Mouse (Mus musculus): ENCODE results near the gene Cntnap2. TPM values are rescaled to one million over a fixed set of nuclear protein-coding genes. Genes with fewer than 3 reads are reported as not detected.
"Not testable (repeated sequence)": the region's sequence is repeated elsewhere in the genome, so short reads cannot be mapped to it uniquely, and the experiment has no call there.

The Cntnap2 gene
- polyA plus RNA-seq, 2 experiments, result 1.5 to 2.5 TPM

DNA sequence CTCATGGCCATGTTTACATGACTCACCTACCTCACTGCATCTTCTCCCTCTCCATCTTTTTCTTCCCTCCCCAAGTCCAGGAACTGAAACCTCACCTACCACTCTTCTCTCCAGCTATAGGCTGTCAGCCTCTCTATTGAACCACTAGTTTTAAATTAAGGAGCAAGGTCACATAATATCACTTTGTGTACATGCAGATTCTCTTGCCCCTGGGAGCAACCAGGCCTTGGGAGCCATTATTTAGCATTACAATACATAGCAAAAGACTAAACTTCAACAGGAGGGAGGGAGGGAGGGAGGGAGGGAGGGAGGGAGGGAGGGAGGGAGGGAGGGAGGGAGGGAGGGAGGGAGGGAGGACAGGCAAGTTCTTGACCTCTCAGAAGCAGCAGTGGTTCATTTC, 2155.6 kb downstream of the Cntnap2 start:
- TF ChIP-seq POLR2A (IDR thresholded peaks at IDR 0.05; ENCODE audit: borderline replicate concordance, extremely low read depth, insufficient read depth, insufficient read length), result no peak
- Histone ChIP-seq H3K9me3 (ENCODE audit: control insufficient read depth, low read length) (no peaks in the 10 kb centered on the region), H3K27me3 (ENCODE audit: control insufficient read depth, insufficient read depth, low read length) (no peaks in the 10 kb centered on the region), H3K4me2 (replicated peaks; ENCODE audit: low read depth, low read length, severe bottlenecking) (no peak overlapping the region), H3K27ac (replicated peaks; ENCODE audit: low read depth, low read length) (no peak overlapping the region), H3K4me3 (replicated peaks; ENCODE audit: low read length) (no peak overlapping the region), H3K4me1 (ENCODE audit: control insufficient read depth, insufficient read depth, low read length) (0 out of 2 replicates have a peak, but pooled peaks cover 3% of the 10 kb centered on the region), H3K9ac (ENCODE audit: low read depth, low read length, severe bottlenecking) (no peak overlapping the region), H3K36me3 (ENCODE audit: control insufficient read depth, insufficient read depth, low read length) (no peaks in the 10 kb centered on the region)
- ATAC-seq (ENCODE audit: low FRiP score, low read depth) (no peak), DNase-seq (ENCODE audit: low spot score) (no peak)

GRCm38 (mm10) chr6:47223578-47223977, 2164.4 kb downstream of the Cntnap2 start:
- DNase-seq (ENCODE audit: low spot score) (peak; percentile 87), ATAC-seq (ENCODE audit: low FRiP score, low read depth) (peak; percentile 47; the same call in 1 of the 2 replicates)
- not testable (repeated sequence) for H3K9ac ChIP-seq (ENCODE audit: low read depth, low read length, severe bottlenecking); H3K27ac ChIP-seq (replicated peaks; ENCODE audit: low read depth, low read length); H3K4me3 ChIP-seq (replicated peaks; ENCODE audit: low read length); H3K4me2 ChIP-seq (replicated peaks; ENCODE audit: low read depth, low read length, severe bottlenecking); H3K36me3 ChIP-seq (ENCODE audit: control insufficient read depth, insufficient read depth, low read length); H3K9me3 ChIP-seq (ENCODE audit: control insufficient read depth, low read length); H3K27me3 ChIP-seq (ENCODE audit: control insufficient read depth, insufficient read depth, low read length)
- WGBS, result 9% methylated on average over 1 of the region's 1 CpGs
- H3K4me1 ChIP-seq (ENCODE audit: control insufficient read depth, insufficient read depth, low read length), result peaks cover 13% of the 10 kb centered on the region

DNA sequence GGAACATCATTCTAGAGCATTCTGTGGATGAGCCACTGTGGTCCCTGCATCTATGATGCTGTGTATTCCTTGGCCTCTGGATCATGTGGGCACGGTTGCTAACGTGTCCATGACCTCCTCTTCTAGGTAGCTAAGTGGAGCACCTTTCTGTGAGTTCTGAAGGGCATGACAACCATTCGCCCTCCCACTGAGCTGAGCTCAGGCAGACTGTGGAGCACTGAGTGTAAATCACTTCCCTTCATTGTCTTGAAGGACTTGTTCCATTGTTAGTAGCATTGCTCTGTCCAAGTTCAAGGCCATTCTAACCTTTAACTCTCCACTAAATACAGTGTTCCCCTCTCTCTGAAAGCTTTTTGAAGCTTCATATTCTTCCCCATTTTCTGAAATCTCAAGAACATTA, 2166.2 kb downstream of the Cntnap2 start:
- peaks cover 13% of the 10 kb centered on the region for H3K4me1 ChIP-seq (ENCODE audit: control insufficient read depth, insufficient read depth, low read length)
- H3K4me3 ChIP-seq (replicated peaks; ENCODE audit: low read length); DNase-seq (ENCODE audit: low spot score); H3K36me3 ChIP-seq (ENCODE audit: control insufficient read depth, insufficient read depth, low read length); H3K27me3 ChIP-seq (ENCODE audit: control insufficient read depth, insufficient read depth, low read length); H3K9me3 ChIP-seq (ENCODE audit: control insufficient read depth, low read length); H3K4me2 ChIP-seq (replicated peaks; ENCODE audit: low read depth, low read length, severe bottlenecking); H3K27ac ChIP-seq (replicated peaks; ENCODE audit: low read depth, low read length); H3K9ac ChIP-seq (ENCODE audit: low read depth, low read length, severe bottlenecking); ATAC-seq (ENCODE audit: low FRiP score, low read depth): not testable (repeated sequence)
- WGBS, result 80% methylated on average over 3 of the region's 3 CpGs

DNA sequence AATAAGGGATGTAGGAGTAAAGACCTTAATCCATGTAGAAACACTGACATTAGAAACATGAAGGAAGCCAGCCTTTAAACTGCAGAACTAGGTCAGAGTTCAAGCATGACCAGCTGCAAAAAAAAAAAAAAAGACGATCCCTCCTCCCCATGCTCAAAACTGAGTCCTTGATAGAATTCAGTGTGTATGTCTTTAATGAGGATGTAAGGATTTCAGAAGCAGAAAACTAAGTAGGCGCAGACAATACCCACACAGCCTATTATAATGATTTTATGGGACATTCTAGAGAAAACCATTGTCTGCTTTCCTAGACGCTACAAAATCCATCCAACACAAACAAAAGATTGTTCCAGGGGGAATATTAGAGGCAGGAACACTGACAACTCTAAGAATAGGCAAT, 2168.4 kb downstream of the Cntnap2 start:
- no peaks in the 10 kb centered on the region for H3K9me3 ChIP-seq (ENCODE audit: control insufficient read depth, low read length)
- H3K4me1 ChIP-seq (ENCODE audit: control insufficient read depth, insufficient read depth, low read length), result peaks cover 13% of the 10 kb centered on the region
- H3K9ac ChIP-seq (ENCODE audit: low read depth, low read length, severe bottlenecking), result no peak overlapping the region
- no peak for TF ChIP-seq POLR2A (IDR thresholded peaks at IDR 0.05; ENCODE audit: borderline replicate concordance, extremely low read depth, insufficient read depth, insufficient read length)
- H3K4me2 ChIP-seq (replicated peaks; ENCODE audit: low read depth, low read length, severe bottlenecking), result no peak overlapping the region
- no peak overlapping the region for H3K4me3 ChIP-seq (replicated peaks; ENCODE audit: low read length)
- no peaks in the 10 kb centered on the region for H3K36me3 ChIP-seq (ENCODE audit: control insufficient read depth, insufficient read depth, low read length)
- WGBS, result 43% methylated on average over 3 of the region's 3 CpGs
- no peak overlapping the region for H3K27ac ChIP-seq (replicated peaks; ENCODE audit: low read depth, low read length)
- no peak for DNase-seq (ENCODE audit: low spot score)
- no peak for ATAC-seq (ENCODE audit: low FRiP score, low read depth)
- H3K27me3 ChIP-seq (ENCODE audit: control insufficient read depth, insufficient read depth, low read length), result no peaks in the 10 kb centered on the region

DNA sequence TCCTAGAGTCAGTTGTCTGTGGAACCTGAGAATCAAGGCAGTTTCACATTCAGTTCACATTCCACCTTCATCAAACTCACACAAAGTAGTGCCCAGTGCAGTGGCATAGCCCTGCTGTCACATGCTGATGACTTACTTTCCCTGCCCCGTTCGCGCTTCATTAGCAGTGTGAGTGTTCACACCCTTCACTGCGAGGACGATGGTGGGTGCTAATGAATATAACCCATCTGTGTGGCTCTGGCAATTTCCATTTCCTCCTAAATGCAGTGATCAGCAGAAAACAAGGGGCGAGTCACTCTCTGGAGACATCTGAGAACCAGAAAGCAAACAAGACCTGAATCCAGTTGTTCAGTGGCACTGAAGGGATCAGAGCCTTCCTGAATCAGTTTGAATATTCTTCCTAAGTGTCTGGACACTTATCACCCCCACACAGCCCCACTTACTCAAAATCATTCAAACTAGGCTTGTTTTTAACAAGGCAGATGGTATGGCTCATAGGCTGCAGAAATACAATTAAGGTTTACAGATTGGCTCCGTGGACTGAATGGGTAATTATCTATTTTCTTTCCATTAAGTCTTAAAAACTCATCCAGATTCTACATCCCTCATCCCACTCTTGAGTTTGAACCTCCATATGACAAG, 2169.6 kb downstream of the Cntnap2 start:
- H3K4me3 ChIP-seq (replicated peaks; ENCODE audit: low read length), result no peak overlapping the region
- H3K9ac ChIP-seq (ENCODE audit: low read depth, low read length, severe bottlenecking), result no peak overlapping the region
- H3K36me3 ChIP-seq (ENCODE audit: control insufficient read depth, insufficient read depth, low read length), result no peaks in the 10 kb centered on the region
- H3K27ac ChIP-seq (replicated peaks; ENCODE audit: low read depth, low read length), result no peak overlapping the region
- H3K27me3 ChIP-seq (ENCODE audit: control insufficient read depth, insufficient read depth, low read length), result no peaks in the 10 kb centered on the region
- WGBS, result 34% methylated on average over 7 of the region's 7 CpGs
- no peaks in the 10 kb centered on the region for H3K9me3 ChIP-seq (ENCODE audit: control insufficient read depth, low read length)
- ATAC-seq (ENCODE audit: low FRiP score, low read depth), result no peak
- H3K4me2 ChIP-seq (replicated peaks; ENCODE audit: low read depth, low read length, severe bottlenecking), result no peak overlapping the region
- H3K4me1 ChIP-seq (ENCODE audit: control insufficient read depth, insufficient read depth, low read length), result peaks cover 10% of the 10 kb centered on the region; the same call in 1 of the 2 replicates
- no peak for DNase-seq (ENCODE audit: low spot score)
- TF ChIP-seq POLR2A (IDR thresholded peaks at IDR 0.05; ENCODE audit: borderline replicate concordance, extremely low read depth, insufficient read depth, insufficient read length), result no peak

DNA sequence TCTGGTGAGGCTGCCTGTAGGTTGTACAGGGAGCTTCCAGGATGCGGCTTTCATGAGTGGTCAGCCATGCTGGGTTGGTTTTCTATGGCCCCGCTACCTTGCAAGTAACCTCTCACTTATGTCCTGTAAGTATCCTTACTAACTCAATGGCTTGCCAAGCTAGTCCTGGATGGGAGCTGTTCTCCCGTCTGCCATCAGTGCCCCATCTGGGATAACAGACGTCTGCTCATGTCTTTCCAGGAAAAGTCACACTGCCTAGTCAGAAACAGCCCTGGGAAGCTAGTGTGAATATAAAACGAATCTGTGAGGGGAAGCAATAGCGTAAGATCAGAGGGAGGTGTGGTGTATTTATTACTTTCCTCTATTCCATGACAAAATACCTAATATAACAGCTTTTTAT, 2172.4 kb downstream of the Cntnap2 start:
- no peaks in the 10 kb centered on the region for H3K27me3 ChIP-seq (ENCODE audit: control insufficient read depth, insufficient read depth, low read length)
- TF ChIP-seq POLR2A (IDR thresholded peaks at IDR 0.05; ENCODE audit: borderline replicate concordance, extremely low read depth, insufficient read depth, insufficient read length), result no peak
- WGBS, result 55% methylated on average over 6 of the region's 6 CpGs

More for the DNA sequence above, 2172.4 kb downstream of the Cntnap2 start:
- no peak for ATAC-seq (ENCODE audit: low FRiP score, low read depth)
- Histone ChIP-seq H3K4me1 (ENCODE audit: control insufficient read depth, insufficient read depth, low read length) (peaks cover 4% of the 10 kb centered on the region; the same call in 1 of the 2 replicates), H3K4me3 (replicated peaks; ENCODE audit: low read length) (no peak overlapping the region), H3K36me3 (ENCODE audit: control insufficient read depth, insufficient read depth, low read length) (no peaks in the 10 kb centered on the region), H3K4me2 (replicated peaks; ENCODE audit: low read depth, low read length, severe bottlenecking) (no peak overlapping the region), H3K9me3 (ENCODE audit: control insufficient read depth, low read length) (no peaks in the 10 kb centered on the region), H3K9ac (ENCODE audit: low read depth, low read length, severe bottlenecking) (no peak overlapping the region), H3K27ac (replicated peaks; ENCODE audit: low read depth, low read length) (no peak overlapping the region)
- no peak for DNase-seq (ENCODE audit: low spot score)

Measured in limb, embryonic 14.5 days (tissue).